Mouse (Mus musculus) spleen, adult 2 months (tissue): ENCODE results near the gene Samd4.

Experiments
- CTCF ChIP-seq: fragments of 200-500 bp; IDR thresholded peaks from 2 replicates; pipeline ENCODE4 v1.5.1; 2011; ENCODE audit warnings: mild to moderate bottlenecking, inconsistent platforms; ENCODE audit not compliant: insufficient read depth, insufficient read length, insufficient replicate concordance; ENCODE audit errors: extremely low read depth
- POLR2A ChIP-seq: fragments of 200-500 bp; IDR thresholded peaks from 2 replicates; pipeline ENCODE4 v1.6.1; 2011; ENCODE audit warnings: low read depth, low read length, inconsistent platforms

DNA sequence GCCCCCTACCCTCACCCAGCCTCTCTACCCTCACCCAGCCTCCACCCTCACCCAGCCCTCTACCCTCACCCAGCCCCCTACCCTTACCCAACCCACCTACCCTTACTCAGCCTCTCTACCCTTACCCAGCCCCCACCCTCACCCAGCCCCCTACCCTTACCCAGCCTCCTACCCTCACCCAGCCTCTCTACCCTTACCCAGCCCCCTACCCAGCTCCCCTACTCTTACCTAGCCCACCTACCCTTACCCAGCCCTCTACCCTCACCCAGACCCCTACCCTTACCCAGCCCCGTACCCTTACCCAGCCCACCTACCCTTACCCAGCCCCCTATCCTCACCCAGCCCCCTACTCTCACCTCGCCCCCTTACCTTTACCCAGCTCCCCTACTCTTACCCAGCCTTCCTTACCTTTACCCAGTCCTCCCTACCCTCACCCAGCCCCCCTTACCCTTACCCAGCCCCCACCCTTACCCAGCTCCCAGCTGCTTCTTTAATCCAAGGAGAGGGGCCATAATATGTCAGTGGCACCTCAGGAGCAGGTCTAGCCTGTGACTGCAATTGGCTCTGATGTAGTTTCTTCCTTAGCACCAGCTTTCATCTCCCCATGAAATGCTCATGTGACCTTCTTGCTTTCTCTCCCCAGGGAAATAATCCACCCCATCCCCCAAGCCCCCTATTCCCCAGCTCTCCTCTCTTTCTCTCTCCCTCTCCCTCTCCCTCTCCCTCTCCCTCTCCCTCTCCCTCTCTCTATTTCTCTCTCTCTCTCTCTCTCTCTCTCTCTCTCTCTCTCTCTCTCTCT lies 81.6 kb downstream of the Samd4 start:
- no peak for TF ChIP-seq CTCF
- TF ChIP-seq POLR2A, result no peak
